15 mouse cellular contexts compared by ENCODE assay signal in the genomic region with DNA sequence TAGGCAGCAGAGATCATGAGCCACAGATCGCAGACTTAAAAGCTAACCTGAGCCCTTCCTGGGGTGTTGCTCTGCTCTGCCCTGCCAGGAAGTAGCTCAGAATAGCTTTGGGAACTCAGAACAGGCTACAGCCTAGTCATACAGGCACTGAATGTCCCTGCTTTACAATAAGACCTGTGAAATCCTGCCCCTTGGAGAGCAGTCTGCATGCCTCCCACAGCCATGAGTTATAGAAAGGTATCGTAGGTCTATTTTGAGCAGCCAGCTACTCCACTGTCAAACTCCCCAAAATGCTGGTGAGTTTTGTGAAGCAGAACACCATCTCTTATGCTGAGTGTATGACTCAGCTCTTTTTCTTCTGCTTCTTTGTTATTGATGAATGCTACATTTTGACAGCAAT. TPM values are rescaled to one million over a fixed set of nuclear protein-coding genes. Genes with fewer than 3 reads are reported as not detected.
"Had no signal": no experiment of that assay in that cellular context is flagged by ENCODE, and none has a peak within 500 bp of the region (broad histone marks: within the 10 kb centered on the region; RNA-seq: fewer than 3 reads in every experiment).

No protein-coding gene starts in this region.

- ATAC-seq: liver, postnatal 0 days; lung, postnatal 0 days; midbrain, embryonic 13.5 days; midbrain, embryonic 15.5 days had no signal

- DNase-seq: liver, postnatal 0 days; lung, adult 2 months; lung, postnatal 14 days; lung, postnatal 36 days; right cerebral cortex, postnatal 14 days; thymus, adult 2 months; thymus, postnatal 14 days; thymus, postnatal 36 days had no signal

RNA-seq across cellular contexts. Expression of a gene that starts 23.5 kb away (rescaled TPM):
- total RNA-seq: megakaryocyte progenitor cell, adult 5-6 weeks; midbrain, postnatal 0 days; monocyte, adult 5-6 weeks had no signal

RNA-seq across cellular contexts. Expression of a gene that starts 44.6 kb away (rescaled TPM):
- total RNA-seq: megakaryocyte progenitor cell, adult 5-6 weeks; midbrain, postnatal 0 days; monocyte, adult 5-6 weeks had no signal

RNA-seq across cellular contexts. Expression of a gene that starts 50.5 kb away (rescaled TPM):
- total RNA-seq: megakaryocyte progenitor cell, adult 5-6 weeks; midbrain, postnatal 0 days; neutrophil, adult 5-6 weeks had no signal
